Mouse (Mus musculus): ENCODE data around the gene Abhd2. TPM values are rescaled to one million over a fixed set of nuclear protein-coding genes. Genes with fewer than 3 reads are reported as not detected.

Gene Abhd2
- polyA plus RNA-seq (2016; fragmentation: Nextera tagmentation; extraction: Ambion mirVana) = 14.3 and 17.7 TPM in 2 replicates

- peaks cover 39% of the 10 kb centered on the region for H3K4me1 ChIP-seq
- H3K36me3 ChIP-seq = no peaks in the 10 kb centered on the region
- H3K27me3 ChIP-seq = no peaks in the 10 kb centered on the region
- H3K9ac ChIP-seq = peak within 1 kb of the TSS; percentile 74
- H3K4me2 ChIP-seq (replicated peaks) = peak within 1 kb of the TSS; percentile 80
- WGBS = under 1% methylated on average over 54 of the region's 54 CpGs
- H3K9me3 ChIP-seq (replicated peaks) = no peaks in the 10 kb centered on the region
- peak; percentile 100 for ATAC-seq (ENCODE audit: low FRiP score)
- H3K27ac ChIP-seq = peak within 1 kb of the TSS; percentile 85
- peak within 1 kb of the TSS; percentile 77 for H3K4me3 ChIP-seq
These were observed at the start of gene Abhd2 for GRCm38 (mm10) chr7:79272789-79273718. TSS of gene Abhd2 (plus strand) at chr7:79273199.

DNA sequence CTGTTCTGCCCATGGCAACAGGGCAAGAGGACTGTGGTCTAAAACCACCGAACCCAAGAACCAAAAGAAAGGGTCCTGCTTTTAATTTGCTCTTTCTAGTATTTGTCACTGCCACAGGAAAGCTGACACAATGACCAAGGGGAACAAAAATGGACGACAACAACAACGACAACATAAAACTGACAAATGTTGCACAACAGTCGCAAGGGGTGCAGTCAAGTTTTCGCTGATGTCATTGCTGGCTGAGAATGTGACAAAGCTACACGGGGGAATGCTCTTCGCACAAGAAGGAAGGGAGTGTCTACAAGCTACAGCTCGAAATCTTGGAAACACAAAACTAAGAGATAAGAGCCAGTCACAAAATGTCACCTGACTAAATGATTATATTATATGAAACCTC is 47.5 kb upstream of the Abhd2 start:
- WGBS = 88% methylated on average over 8 of the region's 8 CpGs
- Histone ChIP-seq H3K4me1 (no peaks in the 10 kb centered on the region), H3K9ac (no peak overlapping the region), H3K4me3 (no peak overlapping the region), H3K9me3 (replicated peaks) (no peaks in the 10 kb centered on the region), H3K27ac (no peak overlapping the region), H3K36me3 (no peaks in the 10 kb centered on the region), H3K27me3 (no peaks in the 10 kb centered on the region), H3K4me2 (replicated peaks) (no peak overlapping the region)
- no peak for ATAC-seq (ENCODE audit: low FRiP score)

GRCm38 (mm10) chr7:79226172-79226571 is 46.8 kb upstream of the Abhd2 start:
- WGBS = 86% methylated on average over 5 of the region's 5 CpGs
- ATAC-seq (ENCODE audit: low FRiP score) = no peak

GRCm38 (mm10) chr7:79226834-79227486 is 46.0 kb upstream of the Abhd2 start:
- Histone ChIP-seq H3K9ac (no peak overlapping the region), H3K4me1 (no peaks in the 10 kb centered on the region), H3K4me3 (no peak overlapping the region), H3K4me2 (replicated peaks) (no peak overlapping the region), H3K36me3 (no peaks in the 10 kb centered on the region), H3K27ac (no peak overlapping the region), H3K9me3 (replicated peaks) (no peaks in the 10 kb centered on the region), H3K27me3 (no peaks in the 10 kb centered on the region)
- no peak for ATAC-seq (ENCODE audit: low FRiP score)
- WGBS = 84% methylated on average over 7 of the region's 10 CpGs

More at GRCm38 (mm10) chr7:79226172-79226571, 46.8 kb upstream of the Abhd2 start:
- Histone ChIP-seq H3K36me3 (no peaks in the 10 kb centered on the region), H3K4me1 (no peaks in the 10 kb centered on the region), H3K4me2 (replicated peaks) (no peak overlapping the region), H3K27me3 (no peaks in the 10 kb centered on the region), H3K9ac (no peak overlapping the region), H3K9me3 (replicated peaks) (no peaks in the 10 kb centered on the region), H3K4me3 (no peak overlapping the region), H3K27ac (no peak overlapping the region)

GRCm38 (mm10) chr7:79228471-79228870 is 44.5 kb upstream of the Abhd2 start:
- no peaks in the 10 kb centered on the region for H3K9me3 ChIP-seq (replicated peaks)
- no peak overlapping the region for H3K4me3 ChIP-seq
- ATAC-seq (ENCODE audit: low FRiP score) = no peak
- no peaks in the 10 kb centered on the region for H3K27me3 ChIP-seq
- WGBS = 33% methylated on average over 9 of the region's 9 CpGs
- no peaks in the 10 kb centered on the region for H3K36me3 ChIP-seq
- no peak overlapping the region for H3K9ac ChIP-seq
- H3K27ac ChIP-seq = no peak overlapping the region
- H3K4me1 ChIP-seq = no peaks in the 10 kb centered on the region
- no peak overlapping the region for H3K4me2 ChIP-seq (replicated peaks)

DNA sequence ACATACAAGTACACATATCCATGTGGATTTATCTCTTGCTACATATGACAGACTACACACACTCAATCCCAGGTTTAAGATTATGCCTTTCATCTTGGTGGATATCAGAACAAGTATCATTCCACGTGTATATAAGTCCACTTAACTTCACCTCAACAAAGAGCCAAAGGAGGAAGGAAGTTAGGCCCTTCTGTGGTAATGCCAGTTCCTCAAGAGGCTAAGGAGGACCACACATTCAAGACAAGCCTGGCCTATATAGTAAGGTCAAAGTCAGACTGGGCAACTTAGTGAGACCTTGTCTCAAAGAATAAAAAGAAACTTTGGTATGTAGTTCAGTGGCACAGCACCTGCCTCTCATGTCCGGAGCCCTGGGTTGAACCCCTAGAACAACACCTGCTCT is 41.4 kb upstream of the Abhd2 start:
- 83% methylated on average over 2 of the region's 2 CpGs for WGBS
- Histone ChIP-seq H3K9me3 (replicated peaks) (no peaks in the 10 kb centered on the region), H3K27me3 (no peaks in the 10 kb centered on the region), H3K4me1 (no peaks in the 10 kb centered on the region), H3K4me3 (no peak overlapping the region), H3K4me2 (replicated peaks) (no peak overlapping the region), H3K36me3 (no peaks in the 10 kb centered on the region), H3K27ac (no peak overlapping the region), H3K9ac (no peak overlapping the region)
- no peak for ATAC-seq (ENCODE audit: low FRiP score)

DNA sequence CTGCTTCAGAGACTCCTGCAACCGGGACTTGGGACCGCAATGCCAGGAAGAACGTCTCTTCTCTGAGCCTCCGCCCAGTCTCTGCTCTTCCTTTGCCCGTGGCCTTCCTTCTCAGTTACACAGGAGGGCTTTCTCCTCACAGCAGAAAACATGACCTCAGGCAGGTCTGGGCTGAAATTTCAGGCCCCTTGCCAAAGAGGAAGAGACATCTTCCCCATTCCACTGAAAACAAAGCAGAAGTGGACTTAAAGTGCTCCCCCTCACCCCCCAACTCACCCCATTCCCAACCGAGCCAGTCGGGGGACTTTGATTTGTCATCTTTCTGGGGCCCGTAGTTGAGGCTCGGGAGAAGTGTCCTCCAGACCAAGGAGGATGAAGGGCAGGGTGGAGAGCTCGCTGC is 41.0 kb upstream of the Abhd2 start:
- no peak overlapping the region for H3K9ac ChIP-seq
- H3K4me3 ChIP-seq = no peak overlapping the region
- no peak for ATAC-seq (ENCODE audit: low FRiP score)
- H3K27ac ChIP-seq = no peak overlapping the region
- no peaks in the 10 kb centered on the region for H3K27me3 ChIP-seq
- no peaks in the 10 kb centered on the region for H3K36me3 ChIP-seq
- no peaks in the 10 kb centered on the region for H3K9me3 ChIP-seq (replicated peaks)
- 88% methylated on average over 10 of the region's 10 CpGs for WGBS
- H3K4me1 ChIP-seq = no peaks in the 10 kb centered on the region
- H3K4me2 ChIP-seq (replicated peaks) = no peak overlapping the region

DNA sequence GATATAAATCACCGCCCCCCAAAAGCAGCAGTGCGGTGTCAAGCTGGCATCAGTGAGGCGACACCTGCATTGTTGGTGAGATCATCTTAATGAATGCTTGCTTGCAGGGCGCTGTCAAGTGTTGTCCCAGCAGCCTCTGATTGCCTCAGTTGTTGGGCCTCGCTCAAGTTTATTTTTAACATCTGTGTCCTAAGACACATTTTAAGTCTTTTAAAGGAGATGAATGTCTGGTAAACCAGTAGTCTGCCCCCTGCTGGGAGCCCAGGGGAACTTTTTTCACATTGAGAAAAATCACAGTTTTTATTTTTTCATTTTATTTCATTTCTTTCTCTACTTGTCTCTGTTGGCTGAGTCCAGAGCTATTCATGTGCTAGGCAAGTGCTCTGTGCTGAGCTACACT is 34.3 kb upstream of the Abhd2 start:
- WGBS = 85% methylated on average over 5 of the region's 5 CpGs
- H3K9me3 ChIP-seq (replicated peaks) = no peaks in the 10 kb centered on the region
- H3K27ac ChIP-seq = no peak overlapping the region
- no peak overlapping the region for H3K4me2 ChIP-seq (replicated peaks)
- no peaks in the 10 kb centered on the region for H3K27me3 ChIP-seq
- H3K36me3 ChIP-seq = no peaks in the 10 kb centered on the region
- no peak overlapping the region for H3K9ac ChIP-seq
- H3K4me3 ChIP-seq = no peak overlapping the region
- ATAC-seq (ENCODE audit: low FRiP score) = no peak
- H3K4me1 ChIP-seq = no peaks in the 10 kb centered on the region

- Histone ChIP-seq H3K27ac (no peak overlapping the region), H3K27me3 (no peaks in the 10 kb centered on the region), H3K9me3 (replicated peaks) (no peaks in the 10 kb centered on the region), H3K4me3 (no peak overlapping the region), H3K9ac (no peak overlapping the region), H3K4me2 (replicated peaks) (no peak overlapping the region), H3K36me3 (no peaks in the 10 kb centered on the region), H3K4me1 (no peaks in the 10 kb centered on the region)
- 79% methylated on average over 10 of the region's 10 CpGs for WGBS
- no peak for ATAC-seq (ENCODE audit: low FRiP score)
These were observed 30.9 kb upstream of the Abhd2 start for GRCm38 (mm10) chr7:79241931-79242625.

GRCm38 (mm10) chr7:79243236-79243635 is 29.8 kb upstream of the Abhd2 start:
- H3K9ac ChIP-seq = no peak overlapping the region
- no peak for ATAC-seq (ENCODE audit: low FRiP score)
- no peaks in the 10 kb centered on the region for H3K9me3 ChIP-seq (replicated peaks)
- no peak overlapping the region for H3K4me2 ChIP-seq (replicated peaks)
- no peaks in the 10 kb centered on the region for H3K36me3 ChIP-seq
- no peak overlapping the region for H3K4me3 ChIP-seq
- H3K27me3 ChIP-seq = no peaks in the 10 kb centered on the region
- H3K27ac ChIP-seq = no peak overlapping the region
- 0 out of 2 replicates have a peak, but pooled peaks cover 3% of the 10 kb centered on the region for H3K4me1 ChIP-seq
- WGBS = 62% methylated on average over 4 of the region's 4 CpGs

- Histone ChIP-seq H3K27me3 (no peaks in the 10 kb centered on the region), H3K27ac (no peak overlapping the region), H3K4me3 (no peak overlapping the region), H3K9me3 (replicated peaks) (no peaks in the 10 kb centered on the region), H3K36me3 (no peaks in the 10 kb centered on the region), H3K4me1 (0 out of 2 replicates have a peak, but pooled peaks cover 3% of the 10 kb centered on the region), H3K4me2 (replicated peaks) (peak overlapping the region; percentile 47), H3K9ac (no peak overlapping the region)
- WGBS = 19% methylated on average over 18 of the region's 18 CpGs
- ATAC-seq (ENCODE audit: low FRiP score) = 0 out of 2 replicates have a peak, but pooled peaks have one; percentile 46
These were observed 26.8 kb upstream of the Abhd2 start for GRCm38 (mm10) chr7:79246039-79246670.

DNA sequence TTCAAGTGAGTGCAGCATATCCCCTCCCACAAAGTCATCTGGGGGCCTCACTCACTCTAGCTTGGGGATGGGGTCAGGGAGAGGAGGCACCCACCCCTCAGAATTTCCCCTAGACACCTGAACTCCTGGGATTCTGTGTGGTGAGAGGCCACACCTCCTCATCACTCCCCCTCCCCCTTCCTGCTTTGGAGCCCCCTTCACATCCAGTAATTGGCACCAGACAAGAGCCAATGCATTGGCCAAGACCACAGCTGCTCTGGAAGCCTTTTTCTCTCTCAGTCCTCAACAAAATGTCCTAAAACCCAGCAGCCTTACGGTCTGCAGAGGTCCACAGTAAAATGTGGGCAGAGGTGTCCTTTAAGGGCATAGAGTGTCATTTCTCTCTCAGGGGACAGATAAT is 25.6 kb upstream of the Abhd2 start:
- H3K4me2 ChIP-seq (replicated peaks) = no peak overlapping the region
- WGBS = 88% methylated on average over 1 of the region's 1 CpGs
- no peaks in the 10 kb centered on the region for H3K27me3 ChIP-seq
- ATAC-seq (ENCODE audit: low FRiP score) = no peak
- H3K9ac ChIP-seq = no peak overlapping the region
- H3K4me1 ChIP-seq = 0 out of 2 replicates have a peak, but pooled peaks cover 3% of the 10 kb centered on the region
- no peaks in the 10 kb centered on the region for H3K36me3 ChIP-seq
- H3K9me3 ChIP-seq (replicated peaks) = no peaks in the 10 kb centered on the region
- H3K27ac ChIP-seq = no peak overlapping the region
- H3K4me3 ChIP-seq = no peak overlapping the region

All from hindbrain, embryonic 12.5 days (tissue).